In genomic region chr8:11822550-11823060, GRCm38 (mm10) we compare ENCODE assay signal across 29 mouse cellular contexts. TPM values are rescaled to one million over a fixed set of nuclear protein-coding genes. Genes with fewer than 3 reads are reported as not detected.
DNase-seq lines count a peak whose midpoint lies in the region; ATAC-seq and TF ChIP-seq lines count a peak whose summit lies in the region.
"Had no signal": no experiment of that assay in that cellular context is flagged by ENCODE, and none has a peak within 500 bp of the region (broad histone marks: within the 10 kb centered on the region; RNA-seq: fewer than 3 reads in every experiment).

No protein-coding gene starts in this region.

- H3K9ac ChIP-seq in liver, adult 2 months (ENCODE audit: low read depth, low read length) = no peak overlapping the region
- no peak overlapping the region for H3K9ac ChIP-seq in liver, embryonic 11.5 days (ENCODE audit: low read depth, low read length)
- H3K9ac ChIP-seq in heart, embryonic 14.5 days (ENCODE audit: low read length) = peak overlapping the region; percentile 39; the same call in 1 of the 2 replicates
- H3K9ac ChIP-seq in neural tube, embryonic 15.5 days (replicated peaks) = no peak overlapping the region
- H3K9ac ChIP-seq: embryonic facial prominence, embryonic 12.5 days; forebrain, postnatal 0 days; liver, postnatal 0 days had no signal

- no peak overlapping the region for H3K4me3 ChIP-seq in liver, adult 2 months (ENCODE audit: insufficient read depth, low read depth, low read length)
- H3K4me3 ChIP-seq in liver, embryonic 11.5 days (ENCODE audit: low read depth, low read length) = no peak overlapping the region
- no peak overlapping the region for H3K4me3 ChIP-seq in heart, embryonic 14.5 days (ENCODE audit: control insufficient read depth in 1 of 2, insufficient read depth in 1 of 2, low read depth in 1 of 2, low read length in 2 of 2)
- no peak overlapping the region for H3K4me3 ChIP-seq in neural tube, embryonic 15.5 days (replicated peaks)
- H3K4me3 ChIP-seq in lung, adult 2 months (replicated peaks; ENCODE audit: extremely low read depth, low read depth, low read length) = no peak overlapping the region
- H3K4me3 ChIP-seq: embryonic facial prominence, embryonic 12.5 days had no signal

- H3K9me3 ChIP-seq in liver, embryonic 11.5 days (ENCODE audit: control insufficient read depth, low read length) = no peaks in the 10 kb centered on the region
- H3K9me3 ChIP-seq in heart, embryonic 14.5 days (ENCODE audit: control insufficient read depth, low read length) = no peaks in the 10 kb centered on the region
- no peaks in the 10 kb centered on the region for H3K9me3 ChIP-seq in neural tube, embryonic 15.5 days (replicated peaks)
- H3K9me3 ChIP-seq: embryonic facial prominence, embryonic 12.5 days had no signal

- no peak for ATAC-seq in liver, embryonic 11.5 days (replicated peaks; ENCODE audit: low FRiP score)
- no peak for ATAC-seq in heart, embryonic 14.5 days (ENCODE audit: insufficient number of reproducible peaks, insufficient read depth, low FRiP score, low read depth)
- no peak for ATAC-seq in neural tube, embryonic 15.5 days (ENCODE audit: low FRiP score)
- ATAC-seq: forebrain, postnatal 0 days; hindbrain, postnatal 0 days; intestine, embryonic 16.5 days; liver, postnatal 0 days had no signal

- H3K4me2 ChIP-seq in liver, embryonic 11.5 days = no peak overlapping the region
- H3K4me2 ChIP-seq in heart, embryonic 14.5 days (ENCODE audit: low read length) = peak overlapping the region; percentile 31; the same call in 1 of the 2 replicates
- H3K4me2 ChIP-seq in neural tube, embryonic 15.5 days = no peak overlapping the region
- H3K4me2 ChIP-seq: embryonic facial prominence, embryonic 12.5 days; midbrain, embryonic 11.5 days had no signal

- TF ChIP-seq CTCF in liver, adult 2 months (IDR thresholded peaks at IDR 0.05; ENCODE audit: low read depth, low read length) = no peak
- no peak for TF ChIP-seq CTCF in lung, adult 2 months (IDR thresholded peaks at IDR 0.05; ENCODE audit: insufficient read depth, low read length)

- H3K79me2 ChIP-seq in liver, adult 2 months (ENCODE audit: control insufficient read depth, insufficient read depth, low read length) = no peaks in the 10 kb centered on the region

- H3K36me3 ChIP-seq in liver, adult 2 months (ENCODE audit: control insufficient read depth, insufficient read depth, low read length) = peaks cover 8% of the 10 kb centered on the region
- H3K36me3 ChIP-seq in liver, embryonic 11.5 days (ENCODE audit: control insufficient read depth, insufficient read depth, low read length) = peaks cover 31% of the 10 kb centered on the region
- H3K36me3 ChIP-seq in heart, embryonic 14.5 days (ENCODE audit: control insufficient read depth, insufficient read depth, low read length) = peaks cover 97% of the 10 kb centered on the region
- peaks cover 81% of the 10 kb centered on the region for H3K36me3 ChIP-seq in neural tube, embryonic 15.5 days

- H3K4me1 ChIP-seq in liver, adult 2 months (ENCODE audit: control insufficient read depth, insufficient read depth, low read length) = no peaks in the 10 kb centered on the region
- no peaks in the 10 kb centered on the region for H3K4me1 ChIP-seq in liver, embryonic 11.5 days (replicated peaks; ENCODE audit: control insufficient read depth, insufficient read depth, low read length)
- peaks cover 33 to 47% of the 10 kb centered on the region in 2 experiments for H3K4me1 ChIP-seq in heart, embryonic 14.5 days (ENCODE audit: control insufficient read depth in 2 of 2, insufficient read depth in 2 of 2, low read length in 2 of 2)
- H3K4me1 ChIP-seq in neural tube, embryonic 15.5 days = no peaks in the 10 kb centered on the region
- no peaks in the 10 kb centered on the region for H3K4me1 ChIP-seq in lung, adult 2 months (ENCODE audit: control insufficient read depth, insufficient read depth, low read length)
- H3K4me1 ChIP-seq: embryonic facial prominence, embryonic 12.5 days had no signal

- WGBS in liver, adult 2 months = 70% methylated on average over 9 of the region's 9 CpGs
- WGBS in liver, embryonic 11.5 days = 80% methylated on average over 9 of the region's 9 CpGs
- 43% methylated on average over 9 of the region's 9 CpGs for WGBS in heart, embryonic 14.5 days
- 76% methylated on average over 9 of the region's 9 CpGs for WGBS in neural tube, embryonic 15.5 days
- WGBS in lung, adult 2 months = 68% methylated on average over 9 of the region's 9 CpGs

- H3K27me3 ChIP-seq in liver, adult 2 months (ENCODE audit: control insufficient read depth, insufficient read depth, low read length) = no peaks in the 10 kb centered on the region
- H3K27me3 ChIP-seq in liver, embryonic 11.5 days (replicated peaks; ENCODE audit: control insufficient read depth, insufficient read depth, low read length) = no peaks in the 10 kb centered on the region
- H3K27me3 ChIP-seq in heart, embryonic 14.5 days (ENCODE audit: control insufficient read depth, insufficient read depth, low read length) = no peaks in the 10 kb centered on the region
- H3K27me3 ChIP-seq in neural tube, embryonic 15.5 days (replicated peaks) = no peaks in the 10 kb centered on the region
- H3K27me3 ChIP-seq: embryonic facial prominence, embryonic 12.5 days had no signal

- DNase-seq in heart, adult 11 months = peak; percentile 94
- no peak for DNase-seq in heart, adult 8-10 months (ENCODE audit: low spot score)
- DNase-seq in liver, adult 2 months (ENCODE audit: extremely low read depth, low read depth, low spot score) = peak; percentile 34
- no peak for DNase-seq in liver, embryonic 11.5 days (ENCODE audit: low spot score)
- no peak for DNase-seq in frontal cortex, postnatal 14 days (ENCODE audit: low spot score in 2 of 2)
- DNase-seq in lung, adult 2 months = no peak
- DNase-seq: cerebellum, adult 2 months; cerebellum, postnatal 25 days; forebrain, postnatal 0 days; kidney, adult 9 months; kidney, postnatal 25 days; liver; liver, postnatal 0 days; lung, postnatal 10 days; right cerebral cortex, adult 18-20 months; thymus, adult 18-20 months; thymus, postnatal 36 days had no signal

- H3K27ac ChIP-seq in liver, adult 2 months (replicated peaks; ENCODE audit: insufficient read depth, low read depth, low read length) = no peak overlapping the region
- no peak overlapping the region for H3K27ac ChIP-seq in liver, embryonic 11.5 days (ENCODE audit: low read depth, low read length)
- peak overlapping the region; percentile 70 to 96 for H3K27ac ChIP-seq in heart, embryonic 14.5 days (replicated peaks in 1 of 2; ENCODE audit: control insufficient read depth in 1 of 2, insufficient read depth in 1 of 2, low read depth in 2 of 2, low read length in 2 of 2)
- 0 out of 2 replicates have a peak overlapping the region, but pooled peaks have one; percentile 20 for H3K27ac ChIP-seq in neural tube, embryonic 15.5 days (replicated peaks)
- H3K27ac ChIP-seq: embryonic facial prominence, embryonic 12.5 days; hindbrain, postnatal 0 days had no signal

- TF ChIP-seq POLR2A in liver, adult 2 months (IDR thresholded peaks at IDR 0.05; ENCODE audit: extremely low read depth, insufficient read depth, low read length) = no peak
- TF ChIP-seq POLR2A in lung, adult 2 months (IDR thresholded peaks at IDR 0.05; ENCODE audit: borderline replicate concordance, extremely low read depth, low read depth, low read length) = no peak

RNA-seq across cellular contexts. Expression of gene Tex29, which starts 17.7 kb away (rescaled TPM):
- total RNA-seq in heart, adult 8-10 months (2022) = not detected
- not detected in 2 replicates for total RNA-seq in liver, adult 2 months (2014; rRNA removed)
- polyA plus RNA-seq in liver, adult 2 months (2012; rRNA removed) = not detected in 2 replicates
- not detected in 2 replicates for polyA plus RNA-seq in liver, embryonic 11.5 days (2014; fragmentation: Nextera tagmentation; extraction: Ambion mirVana)
- 1.1 TPM in 1 of 2 replicates, not detected in the other for polyA plus RNA-seq in heart, embryonic 14.5 days (2014; fragmentation: Nextera tagmentation; extraction: Ambion mirVana)
- 0.61 and 0.67 TPM in 2 replicates for polyA plus RNA-seq in neural tube, embryonic 15.5 days (2015; fragmentation: Nextera tagmentation; extraction: Ambion mirVana)
- polyA plus RNA-seq in lung, adult 2 months (2012; rRNA removed) = not detected in 2 replicates
- total RNA-seq: ES-E14; forebrain, postnatal 0 days; gastrocnemius, adult 18-20 months; hematopoietic stem cell, adult 5-6 weeks; hindbrain, postnatal 0 days; left cerebral cortex, postnatal 36 days; megakaryocyte progenitor cell, adult 5-6 weeks had no signal
- polyA plus RNA-seq: cerebellum, adult 2 months; intestine, embryonic 16.5 days; liver, postnatal 0 days; midbrain, embryonic 11.5 days; stomach, embryonic 16.5 days had no signal

Comparison
In these comparisons a context has a peak if more than half of its experiments do, and no peak if none do; other contexts are left out.
1. DNase-seq: peak in heart, adult 11 months (single experiment) and liver, adult 2 months (single experiment); none in heart, adult 8-10 months (single experiment), liver, embryonic 11.5 days (single experiment), frontal cortex, postnatal 14 days (0 of 2) and lung, adult 2 months (single experiment).
2. H3K27ac ChIP-seq: peak in heart, embryonic 14.5 days (2 of 2) and neural tube, embryonic 15.5 days (single experiment); none in liver, adult 2 months (single experiment) and liver, embryonic 11.5 days (single experiment).